Mouse (Mus musculus) G1E (cell line): ENCODE measurements at regions not wholly inside any gene's neighbourhood (a gene's known extent, or its start where the extent isn't known, plus 50 kb on each side); places are given as distances from the start of the nearest gene placed in this dataset.

Experiments used
- CTCF ChIP-seq: IDR thresholded peaks from 2 replicates; pipeline ENCODE4 v1.5.1; 2012; ENCODE audit warnings: low read depth, low read length, inconsistent platforms, mixed read lengths
- TAL1 ChIP-seq: conservative IDR thresholded peaks from 2 replicates; pipeline ENCODE4 v1.6.1; 2012; ENCODE audit warnings: low read depth, low read length, inconsistent platforms, mixed read lengths

DNA sequence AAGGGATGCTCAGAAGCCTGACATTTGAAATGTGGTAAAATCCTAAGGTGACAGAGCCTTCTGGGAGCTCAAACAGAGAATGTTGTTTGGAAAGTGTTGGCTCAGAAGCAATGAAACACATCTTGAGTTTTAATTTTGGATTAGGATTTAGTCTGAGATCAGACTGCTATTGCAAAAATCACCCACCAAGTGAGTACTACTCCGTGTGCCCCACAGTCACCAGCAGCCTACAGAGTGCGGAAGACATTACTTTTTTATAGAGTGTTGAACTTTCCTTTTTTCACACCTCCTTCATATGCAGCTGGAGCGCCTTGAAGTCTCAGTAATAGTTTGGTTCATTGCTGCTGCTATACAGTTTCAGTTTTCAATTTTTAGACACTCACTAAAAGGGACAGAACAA, 805.1 kb upstream of the Pcdh17 start:
- TF ChIP-seq CTCF (no peak), TAL1 (no peak)
